16 mouse cellular contexts compared by ENCODE assay signal in the genomic region with DNA sequence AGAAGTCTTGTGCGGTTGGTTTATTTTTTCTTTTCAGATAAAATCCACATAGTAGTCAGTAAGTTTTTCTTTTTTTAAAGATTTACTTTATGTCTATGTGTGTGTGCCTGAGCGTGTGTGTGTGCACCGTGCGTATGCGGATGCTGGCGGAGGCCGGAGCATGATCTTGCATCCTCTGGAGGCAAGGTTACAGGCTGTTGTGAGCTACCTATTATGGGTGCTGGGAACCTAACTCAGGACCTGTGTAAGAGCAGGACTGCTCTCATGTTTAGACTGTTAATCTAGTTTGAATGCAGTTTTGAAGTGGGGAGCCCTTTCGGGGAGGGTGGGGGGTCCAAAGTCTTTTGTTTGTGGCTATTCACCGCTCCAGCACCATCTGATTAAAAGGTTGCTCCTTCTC.
"Had no signal": no experiment of that assay in that cellular context is flagged by ENCODE, and none has a peak within 500 bp of the region (broad histone marks: within the 10 kb centered on the region; RNA-seq: fewer than 3 reads in every experiment).

No protein-coding gene starts in this region.

- H3K27me3 ChIP-seq: neural tube, embryonic 13.5 days; neural tube, embryonic 15.5 days; stomach, embryonic 15.5 days had no signal

- H3K9me3 ChIP-seq: neural tube, embryonic 13.5 days; neural tube, embryonic 15.5 days; stomach, embryonic 15.5 days had no signal

- H3K4me1 ChIP-seq: neural tube, embryonic 13.5 days; neural tube, embryonic 15.5 days; stomach, embryonic 15.5 days had no signal

- H3K4me3 ChIP-seq: neural tube, embryonic 13.5 days; neural tube, embryonic 15.5 days; stomach, embryonic 15.5 days had no signal

- H3K27ac ChIP-seq: neural tube, embryonic 13.5 days; neural tube, embryonic 15.5 days; stomach, embryonic 15.5 days; stomach, postnatal 0 days had no signal

- DNase-seq: retina, postnatal 1 day; right cerebral cortex, adult 18-20 months; right cerebral cortex, postnatal 14 days; right cerebral cortex, postnatal 25 days; right cerebral cortex, postnatal 4 days; spleen, adult 18-20 months; thymus, adult 18-20 months; thymus, adult 2 months; thymus, postnatal 14 days; thymus, postnatal 25 days; thymus, postnatal 36 days; thymus, postnatal 4 days had no signal

- H3K36me3 ChIP-seq: neural tube, embryonic 13.5 days; neural tube, embryonic 15.5 days; stomach, embryonic 15.5 days had no signal

- H3K9ac ChIP-seq: neural tube, embryonic 13.5 days; neural tube, embryonic 15.5 days; stomach, embryonic 15.5 days had no signal

- H3K4me2 ChIP-seq: neural tube, embryonic 13.5 days; neural tube, embryonic 15.5 days; stomach, embryonic 15.5 days had no signal
